Mouse (Mus musculus): Measurements from ENCODE around the gene Ctso.

The Ctso gene

GRCm38 (mm10) chr3:81957484-81957883, 25.1 kb downstream of the Ctso start:
- no peak for DNase-seq (ENCODE audit: low spot score)

GRCm38 (mm10) chr3:81961336-81961735, 28.9 kb downstream of the Ctso start:
- DNase-seq (ENCODE audit: low spot score), result no peak

DNA sequence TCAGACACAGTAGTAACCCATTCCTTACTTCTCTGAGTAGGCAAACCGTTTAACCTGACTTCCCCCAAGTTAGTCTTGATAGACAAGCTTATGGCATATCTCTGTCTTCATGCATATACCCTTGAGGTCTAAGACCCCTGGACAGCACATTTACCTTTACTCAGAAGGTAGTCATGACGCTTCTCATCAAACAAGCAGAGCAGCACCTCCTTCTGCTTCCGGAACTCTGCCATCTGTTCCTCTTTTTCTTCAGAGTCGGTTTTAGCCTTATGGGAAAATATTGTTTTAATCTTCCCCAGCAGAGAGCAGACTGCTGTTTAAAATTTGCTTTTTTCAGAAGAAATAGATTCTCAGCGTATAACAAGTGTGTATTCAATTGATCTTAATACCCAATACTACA, 31.4 kb downstream of the Ctso start:
- no peak for DNase-seq (ENCODE audit: low spot score)

DNA sequence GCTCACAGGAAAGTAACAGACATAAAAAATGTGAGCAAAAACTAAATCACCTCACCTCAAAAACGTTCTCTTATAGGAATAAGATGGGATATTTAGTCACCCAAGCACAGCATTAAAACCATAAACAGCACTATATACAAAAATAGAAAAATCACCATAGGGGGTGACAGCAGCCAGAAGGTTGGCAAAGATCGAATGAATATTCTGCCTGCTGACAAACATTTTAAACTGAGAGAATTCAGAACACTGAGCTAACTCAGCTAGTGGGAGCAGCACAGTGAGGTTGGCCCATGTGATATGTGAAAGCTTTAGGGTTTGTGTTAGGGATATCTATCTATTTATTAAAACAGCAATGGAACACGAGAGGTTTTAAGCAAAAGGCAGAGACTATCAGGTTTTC, 32.2 kb downstream of the Ctso start:
- peak; percentile 20 for DNase-seq (ENCODE audit: low spot score)

DNA sequence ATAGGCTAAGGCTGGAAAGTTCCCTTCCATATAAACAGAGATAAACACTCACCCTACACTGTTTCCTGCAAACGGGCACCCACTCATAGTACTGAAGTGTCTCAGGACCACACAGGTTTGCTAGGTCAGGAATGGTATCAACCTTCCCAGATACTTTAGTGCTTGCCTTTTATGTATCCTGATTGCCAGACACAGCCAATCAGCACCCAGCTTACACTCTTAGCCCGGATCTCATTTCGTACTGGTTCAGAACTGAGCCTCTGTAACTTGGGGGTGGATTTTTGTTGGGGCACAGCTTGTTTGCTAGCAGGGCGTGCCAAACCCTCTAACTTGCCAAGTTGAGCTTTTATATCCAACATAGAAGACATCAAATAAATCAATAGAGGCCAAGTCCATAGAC, 43.2 kb downstream of the Ctso start:
- DNase-seq (ENCODE audit: low spot score), result peak; percentile 46

GRCm38 (mm10) chr3:81976102-81976501, 43.7 kb downstream of the Ctso start, which contains the start of gene Tdo2:
Tdo2 (minus strand) TSS chr3:81976202.
- no peak for DNase-seq (ENCODE audit: low spot score)

DNA sequence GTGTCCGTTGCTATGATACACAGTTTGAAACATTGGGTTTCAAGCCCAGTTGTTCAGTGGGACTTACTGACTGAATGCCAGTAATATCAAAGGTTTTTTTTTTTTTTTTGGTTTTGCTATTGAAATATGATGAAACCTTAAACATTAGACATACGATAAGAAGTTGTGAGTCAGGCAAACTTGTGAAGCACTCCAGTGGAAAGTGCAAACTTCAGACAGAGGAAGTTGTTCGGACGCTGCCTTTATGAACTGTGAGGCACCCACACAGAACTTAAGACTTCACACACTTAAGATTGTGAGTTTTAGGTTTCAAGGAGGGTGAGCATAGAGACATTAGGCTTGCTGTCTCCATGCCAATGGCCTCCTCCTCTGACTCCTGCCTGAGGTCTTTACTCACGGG, 49.2 kb downstream of the Ctso start:
- no peak for DNase-seq (ENCODE audit: low spot score)

- DNase-seq (ENCODE audit: low spot score), result no peak
Observed at GRCm38 (mm10) chr3:81981990-81982389, 49.6 kb downstream of the Ctso start, which contains the start of gene Asic5. Asic5 (plus strand) TSS chr3:81982290.

DNA sequence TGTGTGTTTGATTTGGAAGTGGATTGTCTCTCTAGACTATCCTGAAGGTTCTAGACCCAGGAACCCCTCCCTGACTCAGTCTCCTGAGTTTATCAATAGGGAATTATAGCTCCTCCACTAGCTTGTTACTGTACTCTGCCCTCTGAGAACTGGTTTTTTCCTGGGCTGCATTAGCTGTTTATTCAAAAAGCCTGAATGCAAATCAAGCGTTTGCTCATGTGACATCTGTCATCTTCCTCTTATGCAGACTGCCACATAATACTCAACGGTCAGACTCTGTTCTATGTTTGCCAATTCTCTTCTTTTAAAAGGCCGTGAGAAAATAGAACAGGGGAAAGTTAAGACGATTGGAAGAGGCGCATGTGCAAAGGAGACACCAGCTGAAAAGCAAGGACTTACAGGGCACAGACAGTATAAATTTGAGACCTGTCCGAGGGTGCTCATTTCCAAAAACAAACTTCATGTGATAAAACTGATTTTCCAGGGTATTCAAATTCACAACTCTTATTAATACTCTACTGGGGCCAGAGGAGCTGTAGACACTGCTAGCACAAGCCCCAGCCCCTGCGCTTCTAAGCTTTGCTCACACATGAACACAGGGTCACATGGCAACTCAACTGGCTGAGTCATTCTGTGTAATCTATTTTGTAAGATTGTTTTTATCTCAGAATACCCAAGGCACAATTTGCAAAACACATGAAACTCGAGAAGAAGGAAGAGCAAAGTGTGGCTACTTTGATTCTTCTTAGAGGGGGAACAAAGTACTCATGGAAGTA, 50.9 kb downstream of the Ctso start:
- no peak for DNase-seq (ENCODE audit: low spot score)

GRCm38 (mm10) chr3:81985100-81985499, 52.7 kb downstream of the Ctso start:
- DNase-seq (ENCODE audit: low spot score), result no peak

GRCm38 (mm10) chr3:81986103-81986502, 53.7 kb downstream of the Ctso start:
- no peak for DNase-seq (ENCODE audit: low spot score)

DNA sequence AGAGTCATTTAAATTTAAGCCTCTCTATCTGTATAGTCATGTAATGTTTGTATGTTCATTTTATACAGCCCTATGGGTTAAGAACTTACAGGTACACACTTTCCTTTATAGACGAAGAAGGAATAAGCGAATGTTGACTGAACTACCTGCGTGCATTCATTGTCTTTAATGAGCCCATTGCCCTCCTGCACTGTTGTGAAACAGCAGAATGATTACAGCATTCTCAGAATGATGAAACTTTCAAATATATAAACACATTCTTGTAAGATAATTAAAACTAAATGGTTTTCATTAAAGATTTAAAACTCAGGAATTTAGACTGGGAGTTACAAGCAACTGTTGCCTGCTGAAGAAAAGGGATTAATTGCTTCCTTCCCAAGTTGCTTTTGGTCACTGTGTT, 55.2 kb downstream of the Ctso start:
- no peak for DNase-seq (ENCODE audit: low spot score)

DNA sequence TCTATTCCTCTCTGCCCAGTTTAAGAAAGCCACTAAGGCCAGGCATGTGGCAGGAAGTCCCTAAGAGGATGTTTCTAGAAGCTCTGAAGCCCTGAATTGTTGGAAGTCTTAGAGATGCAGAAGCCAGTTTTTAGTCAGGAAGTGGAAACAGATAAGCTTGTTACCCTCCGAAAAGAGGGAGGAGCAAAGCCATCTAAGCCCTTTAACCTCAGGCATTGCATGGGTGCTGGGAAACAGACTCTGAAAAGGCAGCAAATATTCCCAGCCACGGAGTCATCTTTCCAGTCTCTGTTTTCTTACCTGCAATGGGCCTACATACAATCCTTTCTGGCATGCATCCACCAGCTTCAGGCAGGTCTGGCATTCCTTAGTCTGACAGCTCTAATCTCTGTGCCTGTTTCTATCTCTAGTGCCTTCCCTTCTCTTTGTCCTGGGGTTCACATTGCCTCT, 57.3 kb downstream of the Ctso start:
- no peak for DNase-seq (ENCODE audit: low spot score)

DNA sequence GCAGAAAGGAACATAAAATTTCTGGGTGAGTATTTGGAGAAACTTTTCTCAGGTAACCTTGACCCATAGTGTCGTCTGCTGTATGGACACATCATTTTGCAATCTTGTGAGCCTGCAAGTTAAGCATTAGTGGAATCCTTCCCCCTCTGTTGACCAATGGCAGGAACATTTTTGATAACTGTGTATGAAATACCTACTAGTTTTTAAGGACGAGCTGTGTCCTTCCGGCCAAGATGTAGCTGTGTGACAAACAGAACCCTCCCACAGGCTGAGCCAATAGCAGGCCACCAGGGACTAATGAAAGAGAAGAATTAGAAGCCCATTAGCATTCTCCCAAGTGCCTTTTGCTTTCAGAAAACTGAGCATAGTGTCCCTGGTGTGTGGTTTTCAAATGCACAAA, 58.1 kb downstream of the Ctso start:
- no peak for DNase-seq (ENCODE audit: low spot score)

DNA sequence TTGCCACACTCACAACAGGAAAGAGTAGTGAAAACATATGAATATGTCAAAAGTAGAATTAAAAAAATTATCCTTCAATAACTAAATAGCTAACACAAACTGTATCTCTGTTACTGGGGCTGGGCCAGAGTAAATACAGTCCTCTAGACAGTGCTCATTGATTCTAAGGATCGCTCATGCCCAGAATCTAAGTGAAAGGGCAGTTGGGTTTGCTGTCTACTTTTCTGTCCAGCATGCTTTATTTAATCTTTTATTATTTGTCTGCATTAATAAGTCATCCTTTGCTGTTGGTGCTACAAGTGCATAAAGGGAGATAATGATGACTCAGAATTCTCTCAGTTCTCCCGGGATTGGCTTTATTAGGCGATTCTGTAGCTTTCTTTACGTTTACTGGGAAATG, 63.0 kb downstream of the Ctso start:
- no peak for DNase-seq (ENCODE audit: low spot score)

GRCm38 (mm10) chr3:81995988-81996387, 63.6 kb downstream of the Ctso start:
- DNase-seq (ENCODE audit: low spot score), result peak; percentile 53

All from layer of hippocampus, adult 11-12 months (tissue).